Mouse (Mus musculus) spleen, embryonic (tissue): Measurements from ENCODE around the gene Nol4l.

ENCODE experiments used
- CTCF ChIA-PET: fragments of 350-600 bp; sonication (Branson Sonifier 250); formaldehyde crosslinking; loops from one replicate; lab custom pipeline; 2022; lab: Charles Lee

Gene Nol4l

GRCm38 (mm10) chr2:153543911-153544730 is 14.3 kb upstream of the Nol4l start:
- CTCF ChIA-PET, result no interaction called here

DNA sequence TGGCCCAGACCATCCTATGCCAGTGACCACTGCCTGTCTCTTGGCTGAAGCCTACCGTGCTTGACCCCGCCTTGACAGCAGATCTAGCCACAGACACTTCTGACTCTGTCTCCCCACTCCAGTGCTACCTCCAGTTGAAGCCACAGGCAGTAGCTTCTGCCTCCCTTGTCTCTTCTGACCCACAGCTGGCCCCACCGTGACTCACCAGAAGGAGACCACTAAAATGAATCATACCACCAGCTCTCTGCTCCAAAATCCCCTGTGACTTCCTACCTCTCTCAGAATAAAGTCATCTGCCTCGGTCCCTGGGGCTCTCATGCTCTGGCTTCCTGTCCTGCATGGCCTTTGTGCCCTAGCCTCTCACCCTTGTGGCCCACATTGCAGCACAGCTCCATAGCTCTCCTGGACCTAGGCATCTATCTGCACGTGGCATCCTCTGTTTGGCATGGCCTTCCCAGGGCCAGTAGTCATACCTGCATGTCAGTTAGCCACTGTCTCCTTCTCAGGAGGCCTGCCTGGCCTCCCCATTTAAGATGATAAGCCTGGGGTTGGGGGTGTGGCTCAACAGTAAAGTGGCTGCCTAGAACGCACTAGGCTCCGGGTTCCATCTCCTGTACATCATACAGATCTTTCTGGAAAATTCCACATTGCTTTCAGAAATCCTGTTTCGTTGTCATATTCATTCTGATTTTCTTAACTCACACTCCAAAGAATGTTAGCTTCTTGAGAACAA is 13.3 kb upstream of the Nol4l start:
- CTCF ChIA-PET, result no interaction called here

- CTCF ChIA-PET, result interaction anchor here (0.6 kb wide), 1 partner anchor 74 kb away, joined by 3 read pairs; no protein-coding TSS in a partner anchor
Observed at GRCm38 (mm10) chr2:153538898-153539297, 9.1 kb upstream of the Nol4l start.

- CTCF ChIA-PET, result no interaction called here
Observed at GRCm38 (mm10) chr2:153533981-153534380, 4.2 kb upstream of the Nol4l start.

DNA sequence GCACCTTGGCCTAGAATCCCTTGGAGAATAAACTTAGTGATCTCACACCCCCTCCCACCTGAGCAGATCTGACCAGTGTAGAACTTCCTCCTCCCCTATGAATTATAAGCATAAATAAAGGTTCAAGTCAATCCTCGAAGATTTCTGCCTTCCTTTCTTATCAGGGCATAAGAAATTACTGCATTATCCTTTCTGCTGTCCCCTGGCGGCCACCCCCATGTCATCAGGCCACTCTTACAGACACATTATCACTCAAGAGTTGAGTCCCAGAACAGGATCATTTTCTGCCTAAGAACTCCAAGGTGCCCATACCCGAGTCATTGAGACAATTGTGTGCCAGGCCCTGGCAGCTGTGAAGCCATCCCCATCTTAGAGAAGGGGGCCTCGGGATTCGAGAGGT is 1.2 kb upstream of the Nol4l start:
- CTCF ChIA-PET, result no interaction called here

- CTCF ChIA-PET, result interaction anchor here (0.6 kb wide), 1 partner anchor 33 kb away, joined by 5 read pairs; no protein-coding TSS in a partner anchor
Observed at GRCm38 (mm10) chr2:153529365-153529781, 398 bp downstream of the Nol4l start.

GRCm38 (mm10) chr2:153528571-153529364 is 1.0 kb downstream of the Nol4l start:
- CTCF ChIA-PET, result interaction anchor here (0.6 kb wide), 1 partner anchor 33 kb away, joined by 5 read pairs; no protein-coding TSS in a partner anchor

GRCm38 (mm10) chr2:153527580-153528531 is 1.9 kb downstream of the Nol4l start:
- CTCF ChIA-PET, result interaction anchor here (0.6 kb wide), 1 partner anchor 271 kb away, joined by 4 read pairs; no protein-coding TSS in a partner anchor

DNA sequence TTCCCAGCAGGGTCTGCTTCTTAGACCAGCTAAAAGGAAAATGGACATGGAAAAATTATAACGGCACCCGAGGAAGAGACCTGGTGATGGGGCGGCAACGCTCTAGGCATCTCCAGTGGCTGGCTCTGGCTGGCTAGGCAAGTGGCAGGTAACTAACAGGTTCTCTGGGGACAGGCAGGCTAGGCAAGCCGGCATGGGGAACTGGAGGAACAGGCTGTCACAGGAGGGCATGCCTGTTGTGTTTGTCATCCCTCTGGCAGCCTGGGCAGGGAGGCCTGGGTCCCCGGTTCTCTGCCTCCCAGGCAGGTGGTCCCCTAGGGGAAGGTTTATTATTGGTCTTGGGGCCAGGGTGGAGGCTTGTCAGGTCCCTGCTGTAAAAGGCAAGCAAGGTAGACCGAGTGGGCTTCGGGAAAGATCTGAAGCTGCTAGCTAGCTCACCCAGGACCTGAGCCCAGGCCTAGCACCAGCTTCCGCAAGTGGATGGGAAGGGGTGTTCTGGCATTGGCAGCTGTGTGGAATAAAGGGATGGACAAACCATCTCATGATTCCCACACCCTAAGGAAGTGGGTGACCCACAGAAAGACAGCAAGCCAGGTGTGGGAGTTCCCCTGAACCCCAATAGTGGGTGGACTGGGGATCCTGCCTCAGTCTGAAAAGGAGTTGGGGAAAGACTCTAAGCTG is 2.8 kb downstream of the Nol4l start:
- CTCF ChIA-PET, result interaction anchor here (0.6 kb wide), 1 partner anchor 270 kb away, joined by 4 read pairs; no protein-coding TSS in a partner anchor

- CTCF ChIA-PET, result no interaction called here
Observed at GRCm38 (mm10) chr2:153525906-153526311, 3.9 kb downstream of the Nol4l start.

GRCm38 (mm10) chr2:153524727-153525126 is 5.0 kb downstream of the Nol4l start:
- CTCF ChIA-PET, result no interaction called here

GRCm38 (mm10) chr2:153523656-153524055 is 6.1 kb downstream of the Nol4l start:
- CTCF ChIA-PET, result no interaction called here

- CTCF ChIA-PET, result no interaction called here
Observed at GRCm38 (mm10) chr2:153523143-153523542, 6.6 kb downstream of the Nol4l start.

DNA sequence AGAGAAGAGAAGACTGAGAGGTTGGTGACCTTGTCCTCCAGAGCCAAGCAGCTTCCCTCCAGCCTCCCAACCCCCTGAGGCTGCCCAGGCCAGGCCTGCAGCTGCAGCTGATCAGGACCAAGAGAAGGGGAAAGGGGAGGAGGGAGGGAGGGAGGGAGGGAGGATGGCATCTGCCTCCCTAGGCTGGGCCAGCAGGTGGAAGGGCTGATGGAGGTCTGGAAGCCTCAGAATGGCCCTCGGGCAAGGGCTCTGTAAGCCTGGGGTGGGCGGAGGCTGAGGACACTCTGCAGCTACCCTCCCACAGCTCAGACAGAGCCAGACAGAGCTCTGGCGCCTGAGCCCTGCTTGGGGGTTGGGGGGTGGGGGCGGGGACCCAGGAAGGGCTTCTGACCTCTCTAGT is 7.5 kb downstream of the Nol4l start:
- CTCF ChIA-PET, result no interaction called here

- CTCF ChIA-PET, result no interaction called here
Observed at GRCm38 (mm10) chr2:153520057-153520456, 9.7 kb downstream of the Nol4l start.

GRCm38 (mm10) chr2:153516961-153517360 is 12.8 kb downstream of the Nol4l start:
- CTCF ChIA-PET, result interaction anchor here (0.6 kb wide), 1 partner anchor 73 kb away, joined by 5 read pairs; no protein-coding TSS in a partner anchor

- CTCF ChIA-PET, result no interaction called here
Observed at GRCm38 (mm10) chr2:153515582-153515981, 14.2 kb downstream of the Nol4l start.

- CTCF ChIA-PET, result no interaction called here
Observed at GRCm38 (mm10) chr2:153514497-153515380, 15.0 kb downstream of the Nol4l start.

- CTCF ChIA-PET, result no interaction called here
Observed at GRCm38 (mm10) chr2:153513983-153514382, 15.8 kb downstream of the Nol4l start.
